Mouse (Mus musculus) kidney, postnatal 0 days (tissue): Measurements from ENCODE around the gene Scamp1. TPM values are rescaled to one million over a fixed set of nuclear protein-coding genes. Genes with fewer than 3 reads are reported as not detected.
"Not testable (repeated sequence)": the region's sequence is repeated elsewhere in the genome, so short reads cannot be mapped to it uniquely, and the experiment has no call there.

ENCODE experiments used
- ATAC-seq: fragments of 200-750 bp; cut with Nextera tagmentation; replicated peaks from 2 replicates; pipeline ENCODE4 v1.8.0; 2017; ENCODE audit warnings: low read depth, moderate number of reproducible peaks, moderate TSS enrichment, moderate library complexity; ENCODE audit not compliant: low FRiP score
- DNase-seq: peaks from one replicate; pipeline ENCODE4 v3.0.0-alpha.2; 2016; ENCODE audit warnings: low spot score
- H3K27ac ChIP-seq: fragments of 300-500 bp; sonication (generic); 2 replicates; pipeline ENCODE4 v1.5.1; 2014; ENCODE audit warnings: mild to moderate bottlenecking
- H3K27me3 ChIP-seq: fragments of 300-500 bp; sonication (generic); 2 replicates; pipeline ENCODE4 v1.6.1; 2014; ENCODE audit warnings: low read length, mixed read lengths; ENCODE audit not compliant: insufficient read depth
- H3K36me3 ChIP-seq: fragments of 300-500 bp; sonication (generic); 2 replicates; pipeline ENCODE4 v1.6.1; 2014; ENCODE audit warnings: low read length, mixed read lengths; ENCODE audit not compliant: insufficient read depth
- H3K4me1 ChIP-seq: fragments of 300-500 bp; sonication (generic); replicated peaks from 2 replicates; pipeline ENCODE4 v1.6.1; 2014; ENCODE audit warnings: antibody characterized with exemption, low read length, mixed read lengths; ENCODE audit not compliant: insufficient read depth
- H3K4me2 ChIP-seq: fragments of 300-500 bp; sonication (generic); 2 replicates; pipeline ENCODE4 v1.6.1; 2014; ENCODE audit warnings: mild to moderate bottlenecking, low read length, moderate library complexity, mixed read lengths
- H3K4me3 ChIP-seq: fragments of 300-500 bp; sonication (generic); replicated peaks from 2 replicates; pipeline ENCODE4 v1.5.1; 2014; ENCODE audit warnings: low read depth, low read length
- H3K9ac ChIP-seq: fragments of 300-500 bp; sonication (generic); 2 replicates; pipeline ENCODE4 v1.6.1; 2014; ENCODE audit warnings: low read depth, low read length
- H3K9me3 ChIP-seq: fragments of 300-500 bp; sonication (generic); replicated peaks from 2 replicates; pipeline ENCODE4 v1.6.1; 2016; ENCODE audit warnings: low read length, inconsistent platforms, mixed read lengths
- CTCF ChIP-seq: IDR thresholded peaks from 2 replicates; pipeline ENCODE4 v1.5.1; 2016; ENCODE audit warnings: antibody characterized with exemption, low read depth, mild to moderate bottlenecking, moderate library complexity
- WGBS: fragments of 180-500 bp; shearing (Covaris S2); extraction: QIAGEN DNeasy Blood & Tissue Kit; methylation state at CpG from one replicate; pipeline ENCODE4 v1.1.7; 2014; 5-methylcytosine and 5-hydroxymethylcytosine counted together
- polyA plus RNA-seq: library from polyadenylated mRNA; unstranded; fragments of >200 nt; fragmentation: Nextera tagmentation; extraction: Ambion mirVana; gene quantifications from 2 replicates; pipeline ENCODE4 v1.2.1, GENCODE M21; 2015

Gene Scamp1
- polyA plus RNA-seq, 1 experiment from 2014 or later, result 27.2 TPM

DNA sequence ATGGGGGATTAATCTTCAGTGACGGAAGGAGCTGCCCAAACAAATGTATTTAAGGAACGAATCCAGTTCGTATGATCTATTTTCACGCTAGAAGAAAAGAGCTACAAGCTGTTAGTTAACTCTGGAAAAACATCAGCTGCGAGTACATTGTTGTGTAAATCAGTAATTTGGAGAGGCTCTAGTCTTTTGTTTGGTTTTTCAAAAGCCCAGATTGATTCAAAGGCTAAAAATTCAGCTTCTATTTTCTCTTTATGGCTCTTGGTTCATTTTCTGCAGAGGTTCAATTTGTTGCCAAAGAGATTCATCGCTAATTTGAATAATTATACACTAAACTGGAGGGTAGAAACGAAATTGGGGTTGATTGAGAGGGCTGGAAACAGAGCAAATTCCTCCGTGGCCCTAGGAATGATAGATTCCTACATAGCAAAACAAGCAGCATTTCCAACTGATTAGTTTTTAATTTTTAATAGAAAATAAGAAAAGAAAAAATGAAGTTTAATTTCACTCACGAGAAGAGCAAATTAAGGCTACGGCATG, 31.4 kb upstream of the Scamp1 start:
- no peak for ATAC-seq
- no peaks in the 10 kb centered on the region for H3K27me3 ChIP-seq
- no peak overlapping the region for H3K27ac ChIP-seq
- no peaks in the 10 kb centered on the region for H3K36me3 ChIP-seq
- DNase-seq, result no peak
- WGBS, result 84% methylated on average over 10 of the region's 10 CpGs
- no peaks in the 10 kb centered on the region for H3K4me1 ChIP-seq
- H3K9ac ChIP-seq, result no peak overlapping the region
- H3K4me2 ChIP-seq, result no peak overlapping the region
- no peaks in the 10 kb centered on the region for H3K9me3 ChIP-seq
- no peak for TF ChIP-seq CTCF
- no peak overlapping the region for H3K4me3 ChIP-seq

DNA sequence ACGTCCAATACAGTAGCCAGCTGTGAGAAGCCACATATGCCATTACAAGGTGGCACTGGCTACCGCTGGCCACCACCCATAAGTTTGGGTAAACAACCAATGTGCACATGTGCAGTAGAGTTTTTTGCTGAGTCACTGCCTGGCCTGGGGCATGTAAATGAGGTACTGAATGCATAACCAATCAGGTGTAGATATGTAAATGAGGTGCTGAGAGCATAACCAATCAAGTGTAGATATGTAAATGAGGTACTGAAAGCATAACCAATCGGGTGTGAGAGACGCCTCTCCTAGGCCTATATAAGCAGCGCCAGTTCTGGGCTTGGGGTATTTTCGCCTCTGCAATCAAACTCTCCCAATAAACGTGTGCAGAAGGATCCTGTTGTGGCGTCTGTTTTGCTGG, 27.2 kb upstream of the Scamp1 start:
- not testable (repeated sequence) for H3K27me3 ChIP-seq, H3K4me1 ChIP-seq, ATAC-seq, H3K4me3 ChIP-seq, H3K9ac ChIP-seq, DNase-seq, H3K27ac ChIP-seq, H3K36me3 ChIP-seq, H3K9me3 ChIP-seq, H3K4me2 ChIP-seq
- WGBS, result 93% methylated on average over 8 of the region's 8 CpGs

GRCm38 (mm10) chr13:94308279-94308678, 22.6 kb upstream of the Scamp1 start:
- Histone ChIP-seq H3K9ac (no peak overlapping the region), H3K4me2 (no peak overlapping the region), H3K4me3 (no peak overlapping the region), H3K36me3 (no peaks in the 10 kb centered on the region), H3K27me3 (no peaks in the 10 kb centered on the region), H3K4me1 (no peaks in the 10 kb centered on the region), H3K9me3 (no peaks in the 10 kb centered on the region), H3K27ac (no peak overlapping the region)
- TF ChIP-seq CTCF, result no peak
- DNase-seq (no peak), ATAC-seq (no peak)
- WGBS, result 86% methylated on average over 2 of the region's 2 CpGs

DNA sequence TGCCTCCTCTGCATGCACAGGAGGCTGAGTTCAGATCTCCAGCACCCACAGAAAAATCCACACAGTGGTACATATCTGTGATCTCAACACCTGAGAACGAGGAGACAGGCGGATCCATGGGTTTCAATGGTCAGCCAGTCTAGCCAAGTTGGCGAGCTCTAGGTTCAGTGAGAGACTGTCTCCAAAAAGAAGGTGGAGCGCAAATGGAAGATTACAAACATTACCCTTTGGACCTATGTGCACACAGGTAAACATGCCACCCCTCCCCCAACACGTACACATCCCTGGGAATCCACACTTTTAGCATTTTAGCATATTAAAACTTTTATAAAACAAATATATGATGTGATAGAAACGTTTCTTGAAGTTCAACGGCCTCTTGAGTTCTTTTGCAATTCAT, 21.9 kb upstream of the Scamp1 start:
- 88% methylated on average over 7 of the region's 7 CpGs for WGBS
- no peak overlapping the region for H3K9ac ChIP-seq
- H3K4me1 ChIP-seq, result no peaks in the 10 kb centered on the region
- no peak overlapping the region for H3K4me2 ChIP-seq
- ATAC-seq (no peak), DNase-seq (no peak)
- TF ChIP-seq CTCF, result no peak
- H3K36me3 ChIP-seq, result no peaks in the 10 kb centered on the region
- no peaks in the 10 kb centered on the region for H3K27me3 ChIP-seq
- H3K27ac ChIP-seq, result no peak overlapping the region
- H3K9me3 ChIP-seq, result no peaks in the 10 kb centered on the region
- no peak overlapping the region for H3K4me3 ChIP-seq

GRCm38 (mm10) chr13:94306968-94307289, 21.3 kb upstream of the Scamp1 start:
- Histone ChIP-seq H3K4me1 (no peaks in the 10 kb centered on the region), H3K4me2 (peak overlapping the region; percentile 48), H3K27ac (no peak overlapping the region), H3K9me3 (no peaks in the 10 kb centered on the region), H3K9ac (peak overlapping the region; percentile 40; the same call in 1 of the 2 replicates), H3K27me3 (no peaks in the 10 kb centered on the region), H3K36me3 (no peaks in the 10 kb centered on the region), H3K4me3 (peak overlapping the region; percentile 14; the same call in 1 of the 2 replicates)
- WGBS, result 17% methylated on average over 5 of the region's 5 CpGs
- ATAC-seq, result no peak
- TF ChIP-seq CTCF, result no peak
- no peak for DNase-seq

DNA sequence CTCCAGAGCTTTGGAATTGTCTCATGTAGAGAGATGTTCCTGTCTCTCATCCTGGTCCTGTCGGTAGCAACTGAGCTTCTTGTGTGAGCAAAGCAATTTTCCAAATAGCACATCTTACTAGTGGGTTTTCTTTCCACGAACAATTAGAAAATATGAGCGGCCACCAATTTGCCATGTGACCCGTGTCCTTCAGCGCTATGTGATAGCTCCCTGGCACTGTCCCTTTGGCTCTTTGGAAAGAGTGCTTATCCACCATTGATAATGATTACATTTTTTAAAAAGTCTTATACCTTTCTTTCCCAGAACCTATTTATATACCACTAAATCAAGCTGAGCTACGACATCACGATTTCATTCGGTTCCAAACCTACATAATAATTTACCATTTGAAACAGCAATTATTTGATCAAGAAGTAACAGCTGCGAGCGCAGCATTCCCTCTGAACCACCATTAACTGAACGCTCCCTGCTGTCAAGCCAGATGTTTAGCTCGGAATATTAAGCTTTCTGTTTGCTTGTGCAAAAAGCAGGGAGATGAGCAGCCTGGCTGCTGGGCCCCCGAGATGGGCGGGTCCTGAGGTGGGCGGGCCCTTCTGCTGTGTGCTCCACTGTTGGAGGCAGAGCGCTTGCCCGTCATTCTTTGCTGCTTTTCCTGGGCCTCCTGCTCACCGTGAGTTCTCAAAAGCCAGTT, 20.8 kb upstream of the Scamp1 start:
- Histone ChIP-seq H3K27ac (no peak overlapping the region), H3K4me3 (peak overlapping the region; percentile 14; the same call in 1 of the 2 replicates), H3K36me3 (no peaks in the 10 kb centered on the region), H3K4me2 (peak overlapping the region; percentile 48), H3K27me3 (no peaks in the 10 kb centered on the region), H3K9me3 (no peaks in the 10 kb centered on the region), H3K9ac (peak overlapping the region; percentile 40; the same call in 1 of the 2 replicates), H3K4me1 (no peaks in the 10 kb centered on the region)
- DNase-seq (peak; percentile 83), ATAC-seq (peak; percentile 72)
- no peak for TF ChIP-seq CTCF
- WGBS, result 38% methylated on average over 18 of the region's 18 CpGs
